Mouse (Mus musculus): ENCODE measurements at regions not wholly inside any gene's neighbourhood (a gene's known extent, or its start where the extent isn't known, plus 50 kb on each side); places are given as distances from the start of the nearest gene placed in this dataset.

- DNase-seq (ENCODE audit: low spot score) (no peak), ATAC-seq (ENCODE audit: insufficient number of reproducible peaks, low FRiP score, low TSS enrichment, low read depth) (no peak)
- H3K4me3 ChIP-seq (ENCODE audit: low read depth, low read length), result no peak overlapping the region
- no peaks in the 10 kb centered on the region for H3K4me1 ChIP-seq (ENCODE audit: control insufficient read depth, insufficient read depth, low read length)
- H3K36me3 ChIP-seq (ENCODE audit: control insufficient read depth, insufficient read depth, low read length), result no peaks in the 10 kb centered on the region
- H3K4me2 ChIP-seq (ENCODE audit: low read depth, severe bottlenecking), result no peak overlapping the region
- no peaks in the 10 kb centered on the region for H3K27me3 ChIP-seq (ENCODE audit: control insufficient read depth, insufficient read depth, low read length)
- no peaks in the 10 kb centered on the region for H3K9me3 ChIP-seq (ENCODE audit: control insufficient read depth, low read length)
- H3K9ac ChIP-seq (ENCODE audit: low read length), result no peak overlapping the region
- H3K27ac ChIP-seq (replicated peaks; ENCODE audit: low read depth, low read length), result no peak overlapping the region
- 35% methylated on average over 4 of the region's 4 CpGs for WGBS
Measured at GRCm38 (mm10) chr12:93549900-93550299, 1700.9 kb upstream of the Sel1l start.

GRCm38 (mm10) chr12:93523465-93523864 is 1674.5 kb upstream of the Sel1l start:
- H3K36me3 ChIP-seq (ENCODE audit: control insufficient read depth, insufficient read depth, low read length), result no peaks in the 10 kb centered on the region
- no peaks in the 10 kb centered on the region for H3K27me3 ChIP-seq (ENCODE audit: control insufficient read depth, insufficient read depth, low read length)

GRCm38 (mm10) chr12:93486381-93486780 is 1637.4 kb upstream of the Sel1l start:
- no peak overlapping the region for H3K4me3 ChIP-seq (ENCODE audit: low read depth, low read length)
- WGBS, result 88% methylated on average over 1 of the region's 1 CpGs
- no peaks in the 10 kb centered on the region for H3K27me3 ChIP-seq (ENCODE audit: control insufficient read depth, insufficient read depth, low read length)
- H3K9ac ChIP-seq (ENCODE audit: low read length), result no peak overlapping the region
- DNase-seq (ENCODE audit: low spot score) (no peak), ATAC-seq (ENCODE audit: insufficient number of reproducible peaks, low FRiP score, low TSS enrichment, low read depth) (no peak)
- H3K36me3 ChIP-seq (ENCODE audit: control insufficient read depth, insufficient read depth, low read length), result no peaks in the 10 kb centered on the region
- no peaks in the 10 kb centered on the region for H3K9me3 ChIP-seq (ENCODE audit: control insufficient read depth, low read length)
- no peak overlapping the region for H3K27ac ChIP-seq (replicated peaks; ENCODE audit: low read depth, low read length)
- H3K4me2 ChIP-seq (ENCODE audit: low read depth, severe bottlenecking), result no peak overlapping the region
- no peaks in the 10 kb centered on the region for H3K4me1 ChIP-seq (ENCODE audit: control insufficient read depth, insufficient read depth, low read length)

More at GRCm38 (mm10) chr12:93523465-93523864, 1674.5 kb upstream of the Sel1l start:
- ATAC-seq (ENCODE audit: insufficient number of reproducible peaks, low FRiP score, low TSS enrichment, low read depth) (no peak), DNase-seq (ENCODE audit: low spot score) (no peak)
- Histone ChIP-seq H3K4me2 (ENCODE audit: low read depth, severe bottlenecking) (no peak overlapping the region), H3K27ac (replicated peaks; ENCODE audit: low read depth, low read length) (no peak overlapping the region), H3K4me1 (ENCODE audit: control insufficient read depth, insufficient read depth, low read length) (no peaks in the 10 kb centered on the region), H3K9me3 (ENCODE audit: control insufficient read depth, low read length) (no peaks in the 10 kb centered on the region), H3K9ac (ENCODE audit: low read length) (no peak overlapping the region), H3K4me3 (ENCODE audit: low read depth, low read length) (no peak overlapping the region)
- 89% methylated on average over 2 of the region's 2 CpGs for WGBS

GRCm38 (mm10) chr12:93462106-93462505 is 1613.1 kb upstream of the Sel1l start:
- no peak overlapping the region for H3K4me3 ChIP-seq (ENCODE audit: low read depth, low read length)

GRCm38 (mm10) chr12:93449436-93449835 is 1600.5 kb upstream of the Sel1l start:
- Histone ChIP-seq H3K9me3 (ENCODE audit: control insufficient read depth, low read length) (no peaks in the 10 kb centered on the region), H3K4me2 (ENCODE audit: low read depth, severe bottlenecking) (no peak overlapping the region), H3K27me3 (ENCODE audit: control insufficient read depth, insufficient read depth, low read length) (no peaks in the 10 kb centered on the region), H3K36me3 (ENCODE audit: control insufficient read depth, insufficient read depth, low read length) (no peaks in the 10 kb centered on the region), H3K4me1 (ENCODE audit: control insufficient read depth, insufficient read depth, low read length) (no peaks in the 10 kb centered on the region), H3K4me3 (ENCODE audit: low read depth, low read length) (no peak overlapping the region), H3K9ac (ENCODE audit: low read length) (no peak overlapping the region), H3K27ac (replicated peaks; ENCODE audit: low read depth, low read length) (no peak overlapping the region)
- no peak for ATAC-seq (ENCODE audit: insufficient number of reproducible peaks, low FRiP score, low TSS enrichment, low read depth)
- WGBS, result 86% methylated on average over 2 of the region's 2 CpGs
- no peak for DNase-seq (ENCODE audit: low spot score)

More at GRCm38 (mm10) chr12:93462106-93462505, 1613.1 kb upstream of the Sel1l start:
- H3K4me1 ChIP-seq (ENCODE audit: control insufficient read depth, insufficient read depth, low read length), result no peaks in the 10 kb centered on the region
- DNase-seq (ENCODE audit: low spot score) (no peak), ATAC-seq (ENCODE audit: insufficient number of reproducible peaks, low FRiP score, low TSS enrichment, low read depth) (no peak)
- H3K27me3 ChIP-seq (ENCODE audit: control insufficient read depth, insufficient read depth, low read length), result no peaks in the 10 kb centered on the region
- no peak overlapping the region for H3K9ac ChIP-seq (ENCODE audit: low read length)
- H3K4me2 ChIP-seq (ENCODE audit: low read depth, severe bottlenecking), result no peak overlapping the region
- no peaks in the 10 kb centered on the region for H3K36me3 ChIP-seq (ENCODE audit: control insufficient read depth, insufficient read depth, low read length)
- H3K27ac ChIP-seq (replicated peaks; ENCODE audit: low read depth, low read length), result no peak overlapping the region
- H3K9me3 ChIP-seq (ENCODE audit: control insufficient read depth, low read length), result no peaks in the 10 kb centered on the region

GRCm38 (mm10) chr12:93429218-93429617 is 1580.3 kb upstream of the Sel1l start:
- no peak for DNase-seq (ENCODE audit: low spot score)
- no peak for ATAC-seq (ENCODE audit: insufficient number of reproducible peaks, low FRiP score, low TSS enrichment, low read depth)
- Histone ChIP-seq H3K27ac (replicated peaks; ENCODE audit: low read depth, low read length) (no peak overlapping the region), H3K4me3 (ENCODE audit: low read depth, low read length) (no peak overlapping the region), H3K9me3 (ENCODE audit: control insufficient read depth, low read length) (no peaks in the 10 kb centered on the region), H3K27me3 (ENCODE audit: control insufficient read depth, insufficient read depth, low read length) (no peaks in the 10 kb centered on the region), H3K4me1 (ENCODE audit: control insufficient read depth, insufficient read depth, low read length) (no peaks in the 10 kb centered on the region), H3K4me2 (ENCODE audit: low read depth, severe bottlenecking) (no peak overlapping the region), H3K9ac (ENCODE audit: low read length) (no peak overlapping the region), H3K36me3 (ENCODE audit: control insufficient read depth, insufficient read depth, low read length) (no peaks in the 10 kb centered on the region)

- Histone ChIP-seq H3K4me3 (ENCODE audit: low read depth, low read length) (no peak overlapping the region), H3K27ac (replicated peaks; ENCODE audit: low read depth, low read length) (no peak overlapping the region), H3K27me3 (ENCODE audit: control insufficient read depth, insufficient read depth, low read length) (no peaks in the 10 kb centered on the region), H3K4me1 (ENCODE audit: control insufficient read depth, insufficient read depth, low read length) (no peaks in the 10 kb centered on the region), H3K9ac (ENCODE audit: low read length) (no peak overlapping the region), H3K9me3 (ENCODE audit: control insufficient read depth, low read length) (no peaks in the 10 kb centered on the region), H3K36me3 (ENCODE audit: control insufficient read depth, insufficient read depth, low read length) (no peaks in the 10 kb centered on the region), H3K4me2 (ENCODE audit: low read depth, severe bottlenecking) (no peak overlapping the region)
- ATAC-seq (ENCODE audit: insufficient number of reproducible peaks, low FRiP score, low TSS enrichment, low read depth) (no peak), DNase-seq (ENCODE audit: low spot score) (no peak)
- WGBS, result 86% methylated on average over 2 of the region's 2 CpGs
Measured at GRCm38 (mm10) chr12:93427988-93428387, 1579.0 kb upstream of the Sel1l start.

GRCm38 (mm10) chr12:93416381-93416780 is 1567.4 kb upstream of the Sel1l start:
- WGBS, result 91% methylated on average over 6 of the region's 6 CpGs
- Histone ChIP-seq H3K4me3 (ENCODE audit: low read depth, low read length) (no peak overlapping the region), H3K27ac (replicated peaks; ENCODE audit: low read depth, low read length) (no peak overlapping the region), H3K4me1 (ENCODE audit: control insufficient read depth, insufficient read depth, low read length) (no peaks in the 10 kb centered on the region), H3K9ac (ENCODE audit: low read length) (no peak overlapping the region), H3K27me3 (ENCODE audit: control insufficient read depth, insufficient read depth, low read length) (no peaks in the 10 kb centered on the region), H3K36me3 (ENCODE audit: control insufficient read depth, insufficient read depth, low read length) (no peaks in the 10 kb centered on the region), H3K9me3 (ENCODE audit: control insufficient read depth, low read length) (no peaks in the 10 kb centered on the region), H3K4me2 (ENCODE audit: low read depth, severe bottlenecking) (no peak overlapping the region)
- ATAC-seq (ENCODE audit: insufficient number of reproducible peaks, low FRiP score, low TSS enrichment, low read depth) (no peak), DNase-seq (ENCODE audit: low spot score) (no peak)

- H3K36me3 ChIP-seq (ENCODE audit: control insufficient read depth, insufficient read depth, low read length), result no peaks in the 10 kb centered on the region
- H3K4me2 ChIP-seq (ENCODE audit: low read depth, severe bottlenecking), result no peak overlapping the region
- no peaks in the 10 kb centered on the region for H3K27me3 ChIP-seq (ENCODE audit: control insufficient read depth, insufficient read depth, low read length)
- ATAC-seq (ENCODE audit: insufficient number of reproducible peaks, low FRiP score, low TSS enrichment, low read depth) (no peak), DNase-seq (ENCODE audit: low spot score) (no peak)
- H3K9ac ChIP-seq (ENCODE audit: low read length), result no peak overlapping the region
- H3K4me1 ChIP-seq (ENCODE audit: control insufficient read depth, insufficient read depth, low read length), result no peaks in the 10 kb centered on the region
- H3K4me3 ChIP-seq (ENCODE audit: low read depth, low read length), result no peak overlapping the region
- H3K27ac ChIP-seq (replicated peaks; ENCODE audit: low read depth, low read length), result no peak overlapping the region
- WGBS, result 82% methylated on average over 1 of the region's 1 CpGs
- H3K9me3 ChIP-seq (ENCODE audit: control insufficient read depth, low read length), result no peaks in the 10 kb centered on the region
Measured at GRCm38 (mm10) chr12:93415791-93416190, 1566.8 kb upstream of the Sel1l start.

Data from limb, embryonic 11.5 days (tissue).